Mouse (Mus musculus) spleen, embryonic (tissue): ENCODE data around the gene Sesn1.

Source experiments
- CTCF ChIA-PET: fragments of 350-600 bp; sonication (Branson Sonifier 250); formaldehyde crosslinking; loops from one replicate; lab custom pipeline; 2022; lab: Charles Lee

The Sesn1 gene

GRCm38 (mm10) chr10:41821171-41821570 is 11.4 kb downstream of the Sesn1 start:
- CTCF ChIA-PET: no interaction called here

GRCm38 (mm10) chr10:41822573-41823281 is 13.0 kb downstream of the Sesn1 start:
- CTCF ChIA-PET: no interaction called here

- CTCF ChIA-PET: interaction anchor here (1.1 kb wide), 1 partner anchor 9 kb away, joined by 3 read pairs; no protein-coding TSS in a partner anchor
Measured at GRCm38 (mm10) chr10:41823282-41823675, 13.5 kb downstream of the Sesn1 start.

GRCm38 (mm10) chr10:41823916-41824315 is 14.2 kb downstream of the Sesn1 start:
- CTCF ChIA-PET: interaction anchor here (1.1 kb wide), 1 partner anchor 8 kb away, joined by 3 read pairs; no protein-coding TSS in a partner anchor

GRCm38 (mm10) chr10:41825041-41825440 is 15.3 kb downstream of the Sesn1 start:
- CTCF ChIA-PET: no interaction called here

- CTCF ChIA-PET: no interaction called here
Measured at GRCm38 (mm10) chr10:41825996-41826395, 16.3 kb downstream of the Sesn1 start.

GRCm38 (mm10) chr10:41826526-41827116 is 16.9 kb downstream of the Sesn1 start:
- CTCF ChIA-PET: no interaction called here

GRCm38 (mm10) chr10:41827784-41828183 is 18.0 kb downstream of the Sesn1 start:
- CTCF ChIA-PET: no interaction called here

- CTCF ChIA-PET: interaction anchor here (0.6 kb wide), 1 partner anchor 1929 kb away, joined by 7 read pairs; no protein-coding TSS in a partner anchor
Measured at GRCm38 (mm10) chr10:41829191-41829590, 19.5 kb downstream of the Sesn1 start.

- CTCF ChIA-PET: interaction anchor here (0.6 kb wide), 1 partner anchor 208 kb away, joined by 9 read pairs; no protein-coding TSS in a partner anchor
Measured at GRCm38 (mm10) chr10:41829980-41830379, 20.2 kb downstream of the Sesn1 start.

- CTCF ChIA-PET: interaction anchor here (0.6 to 0.7 kb wide), 2 partner anchors 208 to 428 kb away, joined by 8 to 9 read pairs; no protein-coding TSS in a partner anchor
Measured at GRCm38 (mm10) chr10:41830445-41830844, 20.7 kb downstream of the Sesn1 start.

GRCm38 (mm10) chr10:41830851-41831522 is 21.3 kb downstream of the Sesn1 start:
- CTCF ChIA-PET: interaction anchor here (0.6 to 0.8 kb wide), 6 partner anchors 59 to 466 kb away, joined by 3 to 8 read pairs (median 3); no protein-coding TSS in a partner anchor

GRCm38 (mm10) chr10:41832191-41832590 is 22.5 kb downstream of the Sesn1 start:
- CTCF ChIA-PET: interaction anchor here (0.6 to 1.0 kb wide), 2 partner anchors 8 to 276 kb away, joined by 3 to 9 read pairs; no protein-coding TSS in a partner anchor

GRCm38 (mm10) chr10:41834131-41834530 is 24.4 kb downstream of the Sesn1 start:
- CTCF ChIA-PET: no interaction called here

GRCm38 (mm10) chr10:41838911-41839310 is 29.2 kb downstream of the Sesn1 start:
- CTCF ChIA-PET: interaction anchor here (0.8 kb wide), 1 partner anchor 435 kb away, joined by 3 read pairs; no protein-coding TSS in a partner anchor

GRCm38 (mm10) chr10:41847737-41848136 is 38.0 kb downstream of the Sesn1 start:
- CTCF ChIA-PET: no interaction called here

GRCm38 (mm10) chr10:41848721-41849120 is 39.0 kb downstream of the Sesn1 start:
- CTCF ChIA-PET: interaction anchor here (0.6 to 0.7 kb wide), 2 partner anchors 38 to 313 kb away, joined by 3 to 7 read pairs; no protein-coding TSS in a partner anchor

- CTCF ChIA-PET: interaction anchor here (0.6 kb wide), 1 partner anchor 9 kb away, joined by 3 read pairs; no protein-coding TSS in a partner anchor
Measured at GRCm38 (mm10) chr10:41859820-41860219, 50.1 kb downstream of the Sesn1 start.

- CTCF ChIA-PET: interaction anchor here (0.6 kb wide), 1 partner anchor 9 kb away, joined by 3 read pairs; no protein-coding TSS in a partner anchor
Measured at GRCm38 (mm10) chr10:41860275-41860688, 50.5 kb downstream of the Sesn1 start.

GRCm38 (mm10) chr10:41863053-41863452 is 53.3 kb downstream of the Sesn1 start:
- CTCF ChIA-PET: no interaction called here

- CTCF ChIA-PET: no interaction called here
Measured at GRCm38 (mm10) chr10:41866069-41866837, 56.5 kb downstream of the Sesn1 start.
